In the genomic region with DNA sequence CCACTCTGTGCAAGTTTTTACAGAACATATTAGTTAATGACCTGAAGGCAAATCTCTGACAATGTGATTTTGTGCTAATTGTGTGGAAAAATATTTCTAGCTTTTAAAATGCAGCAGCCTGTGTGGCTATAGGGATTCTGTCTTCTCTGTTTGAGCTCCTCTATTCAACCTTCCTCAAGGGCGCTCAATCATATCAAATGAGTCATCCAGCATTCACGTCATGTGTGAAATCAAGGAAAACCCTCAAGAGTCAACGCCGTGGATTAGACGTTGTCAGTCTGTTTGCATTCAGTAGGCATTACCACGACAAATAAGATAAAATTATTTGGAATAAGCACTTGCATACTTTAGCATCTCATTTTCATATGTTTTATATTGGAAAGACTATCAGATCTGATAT, we compare ENCODE assay signal across 28 mouse cellular contexts. TPM values are rescaled to one million over a fixed set of nuclear protein-coding genes. Genes with fewer than 3 reads are reported as not detected.
DNase-seq lines count a peak whose midpoint lies in the region; ATAC-seq and TF ChIP-seq lines count a peak whose summit lies in the region.
"Had no signal": no experiment of that assay in that cellular context is flagged by ENCODE, and none has a peak within 500 bp of the region (broad histone marks: within the 10 kb centered on the region; RNA-seq: fewer than 3 reads in every experiment).

No protein-coding gene starts in this region.

- H3K4me1 ChIP-seq in forebrain, embryonic 12.5 days, result no peaks in the 10 kb centered on the region
- H3K4me1 ChIP-seq in forebrain, postnatal 0 days (ENCODE audit: insufficient read depth), result no peaks in the 10 kb centered on the region
- no peaks in the 10 kb centered on the region for H3K4me1 ChIP-seq in forebrain, embryonic 14.5 days (ENCODE audit: control insufficient read depth, insufficient read depth, low read length)
- no peaks in the 10 kb centered on the region for H3K4me1 ChIP-seq in hindbrain, postnatal 0 days (ENCODE audit: insufficient read depth, low read length)
- H3K4me1 ChIP-seq: embryonic facial prominence, embryonic 13.5 days; heart, embryonic 15.5 days; hindbrain, embryonic 15.5 days; limb, embryonic 15.5 days; liver, embryonic 15.5 days; neural tube, embryonic 15.5 days; stomach, embryonic 15.5 days had no signal

- no peaks in the 10 kb centered on the region for H3K27me3 ChIP-seq in forebrain, embryonic 12.5 days
- H3K27me3 ChIP-seq in forebrain, postnatal 0 days (ENCODE audit: insufficient read depth, low read length), result no peaks in the 10 kb centered on the region
- no peaks in the 10 kb centered on the region for H3K27me3 ChIP-seq in forebrain, embryonic 14.5 days (replicated peaks; ENCODE audit: control insufficient read depth, insufficient read depth, low read length)
- no peaks in the 10 kb centered on the region for H3K27me3 ChIP-seq in hindbrain, postnatal 0 days (ENCODE audit: insufficient read depth, low read length)
- H3K27me3 ChIP-seq: CH12.LX; embryonic facial prominence, embryonic 13.5 days; heart, embryonic 15.5 days; hindbrain, embryonic 15.5 days; limb, embryonic 15.5 days; liver, embryonic 15.5 days; neural tube, embryonic 15.5 days; stomach, embryonic 15.5 days had no signal

- no peak for TF ChIP-seq CTCF in forebrain, postnatal 0 days (IDR thresholded peaks at IDR 0.05; ENCODE audit: low read depth)
- TF ChIP-seq CTCF in hindbrain, postnatal 0 days (IDR thresholded peaks at IDR 0.05; ENCODE audit: low read depth), result no peak

- no peaks in the 10 kb centered on the region for H3K36me3 ChIP-seq in forebrain, embryonic 12.5 days (replicated peaks)
- no peaks in the 10 kb centered on the region for H3K36me3 ChIP-seq in forebrain, postnatal 0 days (ENCODE audit: insufficient read depth)
- H3K36me3 ChIP-seq in forebrain, embryonic 14.5 days (ENCODE audit: control insufficient read depth, insufficient read depth, low read length), result no peaks in the 10 kb centered on the region
- H3K36me3 ChIP-seq in hindbrain, postnatal 0 days (ENCODE audit: insufficient read depth, low read length), result no peaks in the 10 kb centered on the region
- H3K36me3 ChIP-seq: embryonic facial prominence, embryonic 13.5 days; heart, embryonic 15.5 days; hindbrain, embryonic 15.5 days; limb, embryonic 15.5 days; liver, embryonic 15.5 days; neural tube, embryonic 15.5 days; stomach, embryonic 15.5 days had no signal

- 22% methylated on average over 6 of the region's 6 CpGs for WGBS in forebrain, embryonic 12.5 days
- WGBS in forebrain, postnatal 0 days, result 21% methylated on average over 6 of the region's 6 CpGs
- whole genome bisulfite sequencing in forebrain, embryonic 14.5 days, result 28% methylated on average over 6 of the region's 6 CpGs
- 19% methylated on average over 6 of the region's 6 CpGs for WGBS in hindbrain, postnatal 0 days

- H3K4me2 ChIP-seq in forebrain, embryonic 12.5 days, result no peak overlapping the region
- no peak overlapping the region for H3K4me2 ChIP-seq in forebrain, postnatal 0 days (ENCODE audit: low read depth)
- H3K4me2 ChIP-seq in forebrain, embryonic 14.5 days (ENCODE audit: low read length), result no peak overlapping the region
- no peak overlapping the region for H3K4me2 ChIP-seq in hindbrain, postnatal 0 days (ENCODE audit: low read depth, low read length)
- H3K4me2 ChIP-seq: embryonic facial prominence, embryonic 13.5 days; heart, embryonic 15.5 days; hindbrain, embryonic 15.5 days; limb, embryonic 15.5 days; liver, embryonic 15.5 days; neural tube, embryonic 15.5 days; stomach, embryonic 15.5 days had no signal

- no peak overlapping the region for H3K27ac ChIP-seq in forebrain, embryonic 12.5 days
- H3K27ac ChIP-seq in forebrain, postnatal 0 days (ENCODE audit: low read depth, low read length), result no peak overlapping the region
- H3K27ac ChIP-seq in forebrain, embryonic 14.5 days (ENCODE audit: low read depth, low read length), result no peak overlapping the region
- H3K27ac ChIP-seq in hindbrain, postnatal 0 days, result no peak overlapping the region
- H3K27ac ChIP-seq: embryonic facial prominence, embryonic 13.5 days; heart, embryonic 15.5 days; hindbrain, embryonic 15.5 days; kidney, postnatal 0 days; limb, embryonic 15.5 days; liver, embryonic 15.5 days; neural tube, embryonic 15.5 days; stomach, embryonic 15.5 days had no signal

- DNase-seq in forebrain, postnatal 0 days, result no peak
- peak; percentile 50 for DNase-seq in forebrain, embryonic 14.5 days (ENCODE audit: low spot score)
- peak; percentile 37 for DNase-seq in hindbrain, postnatal 0 days (ENCODE audit: low spot score)
- DNase-seq in retina, embryonic 14.5 days (ENCODE audit: low spot score), result peak; percentile 7
- no peak for DNase-seq in layer of hippocampus, postnatal 36 days
- no peak for DNase-seq in heart, postnatal 36 days
- DNase-seq: adrenal gland, postnatal 36 days; cerebellum, adult 2 months; gastrocnemius, postnatal 36 days; lung, postnatal 10 days; right cerebral cortex, postnatal 25 days; thymus, adult 18-20 months had no signal

- intact Hi-C loops in heart, postnatal 36 days (cut with DNase I), result no loop called here

- H3K9ac ChIP-seq in forebrain, embryonic 12.5 days, result no peak overlapping the region
- H3K9ac ChIP-seq in forebrain, postnatal 0 days, result no peak overlapping the region
- H3K9ac ChIP-seq in forebrain, embryonic 14.5 days (ENCODE audit: low read length), result no peak overlapping the region
- no peak overlapping the region for H3K9ac ChIP-seq in hindbrain, postnatal 0 days (replicated peaks; ENCODE audit: low read length)
- H3K9ac ChIP-seq: embryonic facial prominence, embryonic 13.5 days; heart, embryonic 15.5 days; hindbrain, embryonic 15.5 days; limb, embryonic 15.5 days; liver, embryonic 15.5 days; neural tube, embryonic 15.5 days; stomach, embryonic 15.5 days had no signal

- peak; percentile 75 for ATAC-seq in forebrain, embryonic 12.5 days (ENCODE audit: low FRiP score)
- no peak for ATAC-seq in forebrain, postnatal 0 days
- ATAC-seq in forebrain, embryonic 14.5 days, result peak; percentile 55; the same call in 1 of the 2 replicates
- ATAC-seq in hindbrain, postnatal 0 days, result no peak; the same call in 1 of the 2 replicates
- ATAC-seq: intestine, postnatal 0 days had no signal

- no peaks in the 10 kb centered on the region for H3K9me3 ChIP-seq in forebrain, embryonic 12.5 days
- H3K9me3 ChIP-seq in forebrain, postnatal 0 days (ENCODE audit: low read length), result no peaks in the 10 kb centered on the region
- H3K9me3 ChIP-seq in forebrain, embryonic 14.5 days (replicated peaks; ENCODE audit: control insufficient read depth, low read length), result no peaks in the 10 kb centered on the region
- no peaks in the 10 kb centered on the region for H3K9me3 ChIP-seq in hindbrain, postnatal 0 days (ENCODE audit: low read length)
- H3K9me3 ChIP-seq: embryonic facial prominence, embryonic 13.5 days; heart, embryonic 15.5 days; hindbrain, embryonic 15.5 days; limb, embryonic 15.5 days; liver, embryonic 15.5 days; neural tube, embryonic 15.5 days; stomach, embryonic 15.5 days had no signal

- H3K4me3 ChIP-seq in forebrain, embryonic 12.5 days (replicated peaks), result no peak overlapping the region
- H3K4me3 ChIP-seq in forebrain, postnatal 0 days (ENCODE audit: low read depth, low read length), result no peak overlapping the region
- no peak overlapping the region for H3K4me3 ChIP-seq in forebrain, embryonic 14.5 days (ENCODE audit: low read depth, low read length)
- H3K4me3 ChIP-seq in hindbrain, postnatal 0 days (ENCODE audit: low read length), result no peak overlapping the region
- H3K4me3 ChIP-seq: embryonic facial prominence, embryonic 13.5 days; heart, embryonic 15.5 days; hindbrain, embryonic 15.5 days; limb, embryonic 15.5 days; liver, embryonic 15.5 days; neural tube, embryonic 15.5 days; stomach, embryonic 15.5 days had no signal

RNA-seq across cellular contexts. Expression of a gene that starts 18.4 kb away (rescaled TPM):
- not detected in 2 replicates for polyA plus RNA-seq in forebrain, embryonic 12.5 days (2016; fragmentation: Nextera tagmentation; extraction: Ambion mirVana)
- not detected in 2 replicates for total RNA-seq in forebrain, postnatal 0 days (2014; rRNA removed)
- 0.13 TPM in 1 of 2 replicates, not detected in the other for polyA plus RNA-seq in forebrain, postnatal 0 days (2015; fragmentation: Nextera tagmentation; extraction: Ambion mirVana)
- not detected in 2 replicates for polyA plus RNA-seq in forebrain, embryonic 14.5 days (2014; fragmentation: Nextera tagmentation; extraction: Ambion mirVana)
- not detected in 2 replicates for total RNA-seq in hindbrain, postnatal 0 days (2014; rRNA removed)
- 0.13 TPM in 1 of 2 replicates, not detected in the other for polyA plus RNA-seq in hindbrain, postnatal 0 days (2015; fragmentation: Nextera tagmentation; extraction: Ambion mirVana)
- total RNA-seq in layer of hippocampus, postnatal 36 days (2021), result not detected
- total RNA-seq in heart, postnatal 36 days (2021), result not detected
- total RNA-seq: adrenal gland, postnatal 36 days; CH12.LX; common myeloid progenitor, adult 5-6 weeks; gastrocnemius, postnatal 36 days; heart, adult 8-10 months; layer of hippocampus, adult 18-20 months; megakaryocyte, adult 5-6 weeks; MEL had no signal
- polyA plus RNA-seq: cerebellum, adult 2 months; embryonic facial prominence, embryonic 13.5 days; heart, embryonic 15.5 days; hindbrain, embryonic 15.5 days; intestine, postnatal 0 days; kidney, postnatal 0 days; limb, embryonic 15.5 days; liver, embryonic 15.5 days; neural tube, embryonic 15.5 days; stomach, embryonic 15.5 days had no signal

Comparison
In these comparisons a context has a peak if more than half of its experiments do, and no peak if none do; other contexts are left out.
1. ATAC-seq: peak in forebrain, embryonic 12.5 days (single experiment) and forebrain, embryonic 14.5 days (single experiment); none in forebrain, postnatal 0 days (single experiment) and hindbrain, postnatal 0 days (single experiment).
2. DNase-seq: peak in forebrain, embryonic 14.5 days (single experiment), hindbrain, postnatal 0 days (single experiment) and retina, embryonic 14.5 days (single experiment); none in forebrain, postnatal 0 days (single experiment), layer of hippocampus, postnatal 36 days (0 of 2) and heart, postnatal 36 days (0 of 2).